9 mouse cellular contexts compared by ENCODE assay signal in genomic region chr2:113828943-113829882, GRCm38 (mm10). TPM values are rescaled to one million over a fixed set of nuclear protein-coding genes. Genes with fewer than 3 reads are reported as not detected.
DNase-seq lines count a peak whose midpoint lies in the region; ATAC-seq and TF ChIP-seq lines count a peak whose summit lies in the region.
"Had no signal": no experiment of that assay in that cellular context is flagged by ENCODE, and none has a peak within 500 bp of the region (broad histone marks: within the 10 kb centered on the region; RNA-seq: fewer than 3 reads in every experiment).

TSS of gene Scg5 (minus strand) at chr2:113829121.

- no peak for TF ChIP-seq CTCF in cerebellum, adult 2 months (IDR thresholded peaks at IDR 0.05; ENCODE audit: borderline replicate concordance, insufficient read depth, low read depth, low read length)

- H3K9me3 ChIP-seq in intestine, embryonic 14.5 days (ENCODE audit: control insufficient read depth, low read length): no peaks in the 10 kb centered on the region

- peak; percentile 85 for ATAC-seq in intestine, embryonic 14.5 days (replicated peaks; ENCODE audit: low FRiP score, low TSS enrichment, low read depth)
- ATAC-seq in megakaryocyte, adult 5-6 weeks (ENCODE audit: poor library complexity, severe bottlenecking): peak; percentile 30; the same call in 1 of the 2 replicates
- ATAC-seq in erythroblast, adult 5-6 weeks (replicated peaks; ENCODE audit: low FRiP score, poor library complexity, severe bottlenecking): no peak

- peak within 1 kb of the TSS; percentile 37 for H3K4me2 ChIP-seq in intestine, embryonic 14.5 days (ENCODE audit: low read length)

- H3K27ac ChIP-seq in cerebellum, adult 2 months (ENCODE audit: insufficient read depth, low read length): peak within 1 kb of the TSS; percentile 76
- no peak within 1 kb of the TSS for H3K27ac ChIP-seq in intestine, embryonic 14.5 days (ENCODE audit: low read depth)

- DNase-seq in ZHBTc4 (ENCODE audit: low read depth, low spot score): peak; percentile 96
- peak; percentile 94 to 96 for DNase-seq in cerebellum, adult 2 months
- DNase-seq in frontal cortex, adult 2 months (ENCODE audit: extremely low spot score in 1 of 2, low spot score in 1 of 2): peak; percentile 85 to 90
- peak; percentile 85 for DNase-seq in intestine, embryonic 14.5 days (ENCODE audit: low spot score)
- DNase-seq in left cerebral cortex, adult 9 months (ENCODE audit: low spot score in 2 of 2): peak; percentile 82 to 88
- DNase-seq in right cerebral cortex, postnatal 4 days: peak; percentile 82

- H3K4me1 ChIP-seq in cerebellum, adult 2 months (ENCODE audit: control insufficient read depth, insufficient read depth, low read length): peaks cover 18% of the 10 kb centered on the region; the same call in 1 of the 2 replicates
- H3K4me1 ChIP-seq in intestine, embryonic 14.5 days (replicated peaks; ENCODE audit: control insufficient read depth, insufficient read depth, low read length): no peaks in the 10 kb centered on the region

- WGBS in cerebellum, adult 2 months: 8% methylated on average over 23 of the region's 23 CpGs
- 10% methylated on average over 23 of the region's 23 CpGs for WGBS in intestine, embryonic 14.5 days

- H3K9ac ChIP-seq in intestine, embryonic 14.5 days (ENCODE audit: low read length): no peak within 1 kb of the TSS; the same call in 1 of the 2 replicates

- peak within 1 kb of the TSS; percentile 92 for H3K4me3 ChIP-seq in cerebellum, adult 2 months (replicated peaks; ENCODE audit: insufficient read depth, low read depth, low read length)
- peak within 1 kb of the TSS; percentile 17 for H3K4me3 ChIP-seq in intestine, embryonic 14.5 days (ENCODE audit: low read depth, low read length)

- peaks cover 27% of the 10 kb centered on the region for H3K36me3 ChIP-seq in intestine, embryonic 14.5 days (ENCODE audit: control insufficient read depth, insufficient read depth, low read length)

- peak; percentile 95 for TF ChIP-seq POLR2A in cerebellum, adult 2 months (IDR thresholded peaks at IDR 0.05; ENCODE audit: borderline replicate concordance, insufficient read depth, low read length)

- no peaks in the 10 kb centered on the region for H3K27me3 ChIP-seq in cerebellum, adult 2 months (ENCODE audit: control insufficient read depth, insufficient read depth, low read length)
- no peaks in the 10 kb centered on the region for H3K27me3 ChIP-seq in intestine, embryonic 14.5 days (replicated peaks; ENCODE audit: control insufficient read depth, insufficient read depth, low read length)

RNA-seq across cellular contexts. Expression of gene Scg5, which starts in this region (rescaled TPM):
- polyA plus RNA-seq in cerebellum, adult 2 months (2012; rRNA removed): 331 and 341 TPM in 2 replicates
- polyA plus RNA-seq in frontal cortex, adult 2 months (2012; rRNA removed): 297 and 302 TPM in 2 replicates
- polyA plus RNA-seq in intestine, embryonic 14.5 days (2014; fragmentation: Nextera tagmentation; extraction: Ambion mirVana): 17.5 and 18.0 TPM in 2 replicates
- total RNA-seq in megakaryocyte, adult 5-6 weeks (2015): 0.82 and 1.1 TPM in 2 replicates
- total RNA-seq in megakaryocyte, adult 5-6 weeks (2017): not detected in 2 replicates
- not detected in 2 replicates for total RNA-seq in erythroblast, adult 5-6 weeks (2015; ENCODE audit: low replicate concordance)
- not detected in 2 replicates for total RNA-seq in erythroblast, adult 5-6 weeks (2017; ENCODE audit: low replicate concordance)
- total RNA-seq: gastrocnemius, postnatal 36 days had no signal

Comparison
In these comparisons a context has a peak if more than half of its experiments do, and no peak if none do; other contexts are left out.
1. RNA of gene Scg5 (polyA plus RNA-seq): 331 to 341 TPM in cerebellum, adult 2 months and 297 to 302 TPM in frontal cortex, adult 2 months; 17.5 to 18.0 TPM in intestine, embryonic 14.5 days; every median in the first group is over 10 times any median in the second.
2. Peak in every context shown above with its lines, with median percentiles within 50 percentile points of each other: DNase-seq.